Mouse (Mus musculus) C3H10T1/2 (cell line): ENCODE results near the gene Ugcg. TPM values are rescaled to one million over a fixed set of nuclear protein-coding genes. Genes with fewer than 3 reads are reported as not detected.

Experiments
- polyA plus RNA-seq, 2 experiments: library from polyadenylated mRNA; unstranded; fragments of >200 nt; fragmentation: generic; extraction: Trizol; gene quantifications; one replicate each; pipeline ENCODE4 v1.2.1; 2012; ENCODE audit warnings: missing spikeins in 2 of 2

Gene Ugcg
- 1 to 10 TPM in 1 of 2 experiments, under 1 TPM in 1; 0.54 to 5.7 TPM for polyA plus RNA-seq

DNA sequence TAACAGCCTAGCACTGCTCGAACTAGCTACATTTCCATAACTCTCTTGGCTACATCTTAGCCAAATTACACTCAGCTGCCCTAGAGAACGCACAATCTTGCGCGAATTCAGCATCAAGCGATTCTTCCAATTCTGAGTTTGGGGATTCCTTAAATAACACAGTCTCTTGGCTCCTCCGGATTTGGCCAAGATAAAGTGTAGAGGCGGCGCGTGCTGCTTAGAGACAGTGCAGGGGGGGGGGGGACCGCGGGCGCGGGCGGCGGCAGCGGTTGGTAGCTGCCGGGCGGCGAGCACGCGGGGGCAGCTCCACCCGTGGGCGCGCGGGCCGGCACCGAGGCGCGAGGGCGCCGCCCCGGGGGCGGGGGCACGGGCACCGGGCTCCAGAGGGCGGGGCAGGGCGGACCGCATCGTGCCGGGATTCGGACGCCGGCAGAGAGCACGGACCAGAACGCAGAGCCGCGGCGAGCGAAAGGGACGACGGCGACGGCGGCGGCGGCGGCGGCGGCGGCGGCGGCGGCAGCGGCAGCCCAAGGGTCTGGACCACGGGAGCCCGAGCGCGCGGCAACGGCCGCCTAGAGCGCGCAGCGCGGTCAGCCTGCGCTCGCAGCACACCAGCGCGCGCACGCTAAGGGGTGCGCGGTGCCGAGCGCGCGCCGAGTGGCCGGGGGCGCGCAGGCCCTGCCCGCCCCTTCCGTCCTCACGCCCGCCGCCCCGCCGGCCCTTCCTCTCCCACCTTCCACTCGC, at the start of gene Ugcg:
Ugcg (plus strand) TSS at position 456 of the 744 bp plus-strand sequence.

Other genes starting within 250 kb of the Ugcg start
- gene Zkscan16, start 245.6 kb upstream of the Ugcg start, polyA plus RNA-seq: under 1 TPM in 1 of 2 experiments, not detected in 1; 0.05 TPM
- 10 to 100 TPM in 1 of 2 experiments, 1 to 10 TPM in 1; 7.5 to 42.7 TPM for gene Ptgr1, start 202.1 kb upstream of the Ugcg start, polyA plus RNA-seq
- 1 to 10 TPM; 3.0 to 8.9 TPM for gene Dnajc25, start 194.2 kb upstream of the Ugcg start, polyA plus RNA-seq
- under 1 TPM in 1 of 2 experiments, not detected in 1; 0.77 TPM for gene Gm20503, start 186.0 kb upstream of the Ugcg start, polyA plus RNA-seq
- 100 to 1,000 TPM in 1 of 2 experiments, 10 to 100 TPM in 1; 16.6 to 103 TPM for gene Gng10, start 154.2 kb upstream of the Ugcg start, polyA plus RNA-seq
- gene AI481877, start 50.3 kb upstream of the Ugcg start, polyA plus RNA-seq: not detected
- under 1 TPM; 0.04 to 0.06 TPM for gene Susd1, start 249.4 kb downstream of the Ugcg start, polyA plus RNA-seq